Mouse (Mus musculus) neutrophil, adult 5-6 weeks (primary cell): ENCODE data around the gene BC080695. TPM values are rescaled to one million over a fixed set of nuclear protein-coding genes. Genes with fewer than 3 reads are reported as not detected.
"Not testable (repeated sequence)": the region's sequence is repeated elsewhere in the genome, so short reads cannot be mapped to it uniquely, and the experiment has no call there.

Experiments used
- ATAC-seq: fragments of 151-379, 151-347 bp; 2 replicates; pipeline ENCODE4 v1.8.0; 2017; ENCODE audit warnings: mild to moderate bottlenecking, moderate TSS enrichment; ENCODE audit not compliant: insufficient number of reproducible peaks, poor library complexity, low FRiP score, severe bottlenecking; ENCODE audit errors: extremely low read depth
- total RNA-seq: library from RNA; stranded (forward); fragments of 200-1000 nt; gene quantifications from 2 replicates; pipeline ENCODE4 v1.2.3, GENCODE M21; 2017

The BC080695 gene
- not detected in 2 replicates for total RNA-seq

- ATAC-seq = not testable (repeated sequence)
Observed at GRCm38 (mm10) chr4:143551400-143551799, at the start of gene BC080695, which contains the start of gene Gm13057. Gene BC080695 (plus strand): TSS chr4:143551700. Gene Gm13057 (plus strand): TSS chr4:143551709.

- ATAC-seq = no peak
Observed at GRCm38 (mm10) chr4:143511043-143511442, 40.5 kb upstream of the BC080695 start, which contains the start of gene Gm13043. Gene Gm13043 (plus strand): TSS chr4:143511343.

- not testable (repeated sequence) for ATAC-seq
Observed at GRCm38 (mm10) chr4:143535654-143536053, 15.8 kb upstream of the BC080695 start, which contains the start of gene Gm13040. Gene Gm13040 (plus strand): TSS chr4:143535954.

- 0 out of 2 replicates have a peak, but pooled peaks have one; percentile 23 for ATAC-seq
Observed at GRCm38 (mm10) chr4:143611927-143612326, 60.4 kb downstream of the BC080695 start.

GRCm38 (mm10) chr4:143614703-143615102, 63.2 kb downstream of the BC080695 start, which contains the start of gene Gm13083:
Gene Gm13083 (plus strand): TSS chr4:143615003.
- not testable (repeated sequence) for ATAC-seq

GRCm38 (mm10) chr4:143618101-143618500, 66.6 kb downstream of the BC080695 start:
- not testable (repeated sequence) for ATAC-seq

Other genes with a start within 250 kb of the BC080695 start
- not detected in 2 replicates for gene Lrrc38, start 201.9 kb upstream of the BC080695 start, total RNA-seq
- gene Pramel1, start 157.3 kb upstream of the BC080695 start, total RNA-seq = not detected in 2 replicates
- 35.0 and 43.8 TPM in 2 replicates for gene Pramef8, start 139.3 kb upstream of the BC080695 start, total RNA-seq
- not detected in 2 replicates for gene Oog4, start 101.4 kb upstream of the BC080695 start, total RNA-seq
- not detected in 2 replicates for gene Gm13043, start 40.4 kb upstream of the BC080695 start, total RNA-seq
- not detected in 2 replicates for gene Gm13040, start 15.7 kb upstream of the BC080695 start, total RNA-seq
- not detected in 2 replicates for gene Gm13057, start within 50 bp of the BC080695 start, total RNA-seq
- gene Gm13083, start 63.3 kb downstream of the BC080695 start, total RNA-seq = 0.25 TPM in 1 of 2 replicates, not detected in the other
- not detected in 2 replicates for gene Gm13088, start 105.5 kb downstream of the BC080695 start, total RNA-seq
- not detected in 2 replicates for gene Gm13089, start 151.0 kb downstream of the BC080695 start, total RNA-seq
- not detected in 2 replicates for gene Gm13078, start 167.8 kb downstream of the BC080695 start, total RNA-seq
- gene Gm13023, start 237.7 kb downstream of the BC080695 start, total RNA-seq = not detected in 2 replicates